Mouse (Mus musculus) embryonic facial prominence, embryonic 10.5 days (tissue): ENCODE measurements at regions not wholly inside any gene's neighbourhood (a gene's known extent, or its start where the extent isn't known, plus 50 kb on each side); places are given as distances from the start of the nearest gene placed in this dataset.

Source experiments
- DNase-seq: peaks from one replicate; pipeline ENCODE4 v3.0.0-alpha.2; 2017; ENCODE audit warnings: low spot score
- H3K27ac ChIP-seq: fragments of 300-500 bp; sonication (generic); replicated peaks from 2 replicates; pipeline ENCODE4 v1.5.1; 2016; ENCODE audit warnings: mild to moderate bottlenecking
- H3K27me3 ChIP-seq: fragments of 300-500 bp; sonication (generic); replicated peaks from 2 replicates; pipeline ENCODE4 v1.6.1; 2016; ENCODE audit warnings: low read depth, mild to moderate bottlenecking; ENCODE audit not compliant: poor library complexity, severe bottlenecking
- H3K36me3 ChIP-seq: fragments of 300-500 bp; sonication (generic); replicated peaks from 2 replicates; pipeline ENCODE4 v1.6.1; 2016; ENCODE audit warnings: mild to moderate bottlenecking, moderate library complexity
- H3K4me1 ChIP-seq: fragments of 300-500 bp; sonication (generic); 2 replicates; pipeline ENCODE4 v1.6.1; 2016
- H3K4me3 ChIP-seq: fragments of 300-500 bp; sonication (generic); 2 replicates; pipeline ENCODE4 v1.5.1; 2016; ENCODE audit warnings: mild to moderate bottlenecking, moderate library complexity
- H3K9me3 ChIP-seq: fragments of 300-500 bp; sonication (generic); 2 replicates; pipeline ENCODE4 v1.6.1; 2016; ENCODE audit warnings: mild to moderate bottlenecking
- WGBS: fragments of 180-500 bp; shearing (Covaris S2); methylation state at CpG from one replicate; pipeline ENCODE4 v1.1.7; 2016; 5-methylcytosine and 5-hydroxymethylcytosine counted together

- no peak for DNase-seq
- WGBS, result 74% methylated on average over 11 of the region's 11 CpGs
- Histone ChIP-seq H3K4me3 (no peak overlapping the region), H3K36me3 (no peaks in the 10 kb centered on the region), H3K27me3 (no peaks in the 10 kb centered on the region), H3K4me1 (no peaks in the 10 kb centered on the region), H3K27ac (no peak overlapping the region), H3K9me3 (no peaks in the 10 kb centered on the region)
Measured at GRCm38 (mm10) chr2:158956888-158957287, 162.3 kb downstream of the Dhx35 start.

GRCm38 (mm10) chr2:158965003-158965665, 170.5 kb downstream of the Dhx35 start:
- H3K36me3 ChIP-seq, result no peaks in the 10 kb centered on the region
- no peaks in the 10 kb centered on the region for H3K9me3 ChIP-seq
- no peak for DNase-seq
- no peak overlapping the region for H3K4me3 ChIP-seq
- H3K4me1 ChIP-seq, result no peaks in the 10 kb centered on the region
- H3K27ac ChIP-seq, result no peak overlapping the region
- H3K27me3 ChIP-seq, result no peaks in the 10 kb centered on the region
- 84% methylated on average over 6 of the region's 6 CpGs for WGBS

GRCm38 (mm10) chr2:158972178-158972577, 177.6 kb downstream of the Dhx35 start:
- Histone ChIP-seq H3K27me3 (no peaks in the 10 kb centered on the region), H3K4me3 (no peak overlapping the region), H3K27ac (no peak overlapping the region), H3K4me1 (no peaks in the 10 kb centered on the region), H3K9me3 (no peaks in the 10 kb centered on the region), H3K36me3 (no peaks in the 10 kb centered on the region)
- DNase-seq, result no peak
- 66% methylated on average over 2 of the region's 2 CpGs for WGBS

GRCm38 (mm10) chr2:158985529-158986148, 191.0 kb downstream of the Dhx35 start:
- H3K4me1 ChIP-seq, result no peaks in the 10 kb centered on the region
- no peaks in the 10 kb centered on the region for H3K9me3 ChIP-seq
- 82% methylated on average over 17 of the region's 17 CpGs for WGBS
- H3K4me3 ChIP-seq, result no peak overlapping the region
- no peaks in the 10 kb centered on the region for H3K36me3 ChIP-seq
- no peak overlapping the region for H3K27ac ChIP-seq
- H3K27me3 ChIP-seq, result no peaks in the 10 kb centered on the region
- DNase-seq, result peak; percentile 73

GRCm38 (mm10) chr2:159002481-159003186, 208.0 kb downstream of the Dhx35 start:
- WGBS, result 36% methylated on average over 17 of the region's 17 CpGs
- Histone ChIP-seq H3K27me3 (0 out of 2 replicates have a peak, but pooled peaks cover 3% of the 10 kb centered on the region), H3K4me3 (peak overlapping the region; percentile 19), H3K4me1 (peaks cover 28% of the 10 kb centered on the region), H3K36me3 (no peaks in the 10 kb centered on the region), H3K9me3 (no peaks in the 10 kb centered on the region), H3K27ac (no peak overlapping the region)
- DNase-seq, result peak; percentile 39

- Histone ChIP-seq H3K9me3 (no peaks in the 10 kb centered on the region), H3K4me3 (no peak overlapping the region; the same call in 1 of the 2 replicates), H3K27me3 (0 out of 2 replicates have a peak, but pooled peaks cover 3% of the 10 kb centered on the region), H3K27ac (no peak overlapping the region), H3K4me1 (peaks cover 28% of the 10 kb centered on the region), H3K36me3 (no peaks in the 10 kb centered on the region)
- DNase-seq, result no peak
- WGBS, result 49% methylated on average over 4 of the region's 4 CpGs
Measured at GRCm38 (mm10) chr2:159003187-159003497, 208.5 kb downstream of the Dhx35 start.

GRCm38 (mm10) chr2:159004417-159004816, 209.8 kb downstream of the Dhx35 start:
- H3K9me3 ChIP-seq, result no peaks in the 10 kb centered on the region
- H3K4me3 ChIP-seq, result no peak overlapping the region
- no peak overlapping the region for H3K27ac ChIP-seq
- no peaks in the 10 kb centered on the region for H3K36me3 ChIP-seq
- H3K4me1 ChIP-seq, result peaks cover 24% of the 10 kb centered on the region
- 83% methylated on average over 9 of the region's 9 CpGs for WGBS
- DNase-seq, result no peak
- 0 out of 2 replicates have a peak, but pooled peaks cover 3% of the 10 kb centered on the region for H3K27me3 ChIP-seq

GRCm38 (mm10) chr2:159012725-159013124, 218.1 kb downstream of the Dhx35 start:
- Histone ChIP-seq H3K9me3 (no peaks in the 10 kb centered on the region), H3K4me1 (no peaks in the 10 kb centered on the region), H3K4me3 (no peak overlapping the region), H3K36me3 (no peaks in the 10 kb centered on the region), H3K27me3 (peaks cover 4% of the 10 kb centered on the region), H3K27ac (no peak overlapping the region)
- 82% methylated on average over 4 of the region's 4 CpGs for WGBS
- DNase-seq, result no peak

GRCm38 (mm10) chr2:159014553-159014952, 219.9 kb downstream of the Dhx35 start:
- no peaks in the 10 kb centered on the region for H3K9me3 ChIP-seq
- no peak overlapping the region for H3K4me3 ChIP-seq
- no peaks in the 10 kb centered on the region for H3K4me1 ChIP-seq
- 89% methylated on average over 8 of the region's 8 CpGs for WGBS
- H3K36me3 ChIP-seq, result no peaks in the 10 kb centered on the region
- no peak overlapping the region for H3K27ac ChIP-seq
- peaks cover 6% of the 10 kb centered on the region for H3K27me3 ChIP-seq
- DNase-seq, result no peak

- DNase-seq, result peak; percentile 23
- Histone ChIP-seq H3K9me3 (no peaks in the 10 kb centered on the region), H3K27me3 (peaks cover 6% of the 10 kb centered on the region), H3K27ac (no peak overlapping the region), H3K4me3 (no peak overlapping the region), H3K36me3 (no peaks in the 10 kb centered on the region), H3K4me1 (peaks cover 5% of the 10 kb centered on the region; the same call in 1 of the 2 replicates)
- 63% methylated on average over 4 of the region's 4 CpGs for WGBS
Measured at GRCm38 (mm10) chr2:159019921-159020534, 225.4 kb downstream of the Dhx35 start.

- H3K27ac ChIP-seq, result no peak overlapping the region
- H3K27me3 ChIP-seq, result no peaks in the 10 kb centered on the region
- H3K4me1 ChIP-seq, result peaks cover 4% of the 10 kb centered on the region; the same call in 1 of the 2 replicates
- H3K4me3 ChIP-seq, result no peak overlapping the region
- no peak for DNase-seq
- WGBS, result 78% methylated on average over 8 of the region's 8 CpGs
- H3K9me3 ChIP-seq, result no peaks in the 10 kb centered on the region
- H3K36me3 ChIP-seq, result no peaks in the 10 kb centered on the region
Measured at GRCm38 (mm10) chr2:159032147-159032546, 237.5 kb downstream of the Dhx35 start.

- no peak for DNase-seq
- H3K9me3 ChIP-seq, result no peaks in the 10 kb centered on the region
- H3K27ac ChIP-seq, result no peak overlapping the region
- H3K4me3 ChIP-seq, result no peak overlapping the region
- 64% methylated on average over 4 of the region's 4 CpGs for WGBS
- H3K36me3 ChIP-seq, result no peaks in the 10 kb centered on the region
- H3K4me1 ChIP-seq, result no peaks in the 10 kb centered on the region
- H3K27me3 ChIP-seq, result no peaks in the 10 kb centered on the region
Measured at GRCm38 (mm10) chr2:159039916-159040315, 245.3 kb downstream of the Dhx35 start.
